ENCODE assay signal across 11 mouse cellular contexts in the genomic region with DNA sequence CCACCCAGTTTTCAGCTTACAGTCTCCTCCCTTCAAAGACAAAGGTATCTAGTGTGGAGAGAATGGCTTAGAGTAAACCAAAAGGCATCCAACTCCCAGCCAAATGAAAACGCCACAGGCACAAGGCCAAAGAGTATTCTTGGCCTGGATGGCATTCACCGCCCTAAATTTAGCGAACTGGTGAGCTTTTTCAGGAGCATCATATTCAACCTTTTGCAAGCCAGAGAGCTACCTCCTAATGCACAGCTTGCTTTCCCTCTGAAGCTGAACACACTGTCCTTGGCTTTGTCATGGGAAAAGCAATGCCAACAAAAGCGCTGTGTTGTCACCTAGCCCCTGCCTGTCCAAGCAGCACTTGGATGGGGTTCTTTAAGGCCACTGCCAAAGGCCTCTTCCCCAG.
DNase-seq lines count a peak whose midpoint lies in the region; ATAC-seq lines count a peak whose summit lies in the region.
"Had no signal": no experiment of that assay in that cellular context is flagged by ENCODE, and none has a peak within 500 bp of the region (broad histone marks: within the 10 kb centered on the region; RNA-seq: fewer than 3 reads in every experiment).

No protein-coding gene starts in this region.

- H3K9ac ChIP-seq in heart, embryonic 12.5 days, result no peak overlapping the region
- H3K9ac ChIP-seq: hindbrain, embryonic 15.5 days; liver, embryonic 14.5 days had no signal

- H3K4me3 ChIP-seq in heart, embryonic 12.5 days, result no peak overlapping the region
- H3K4me3 ChIP-seq: hindbrain, embryonic 15.5 days had no signal

- H3K4me2 ChIP-seq in heart, embryonic 12.5 days, result no peak overlapping the region
- H3K4me2 ChIP-seq: hindbrain, embryonic 15.5 days had no signal

- no peak for ATAC-seq in heart, embryonic 12.5 days (ENCODE audit: insufficient number of reproducible peaks, low FRiP score)
- ATAC-seq: Patski had no signal

- no peaks in the 10 kb centered on the region for H3K27me3 ChIP-seq in heart, embryonic 12.5 days (replicated peaks)
- H3K27me3 ChIP-seq: hindbrain, embryonic 15.5 days; Patski had no signal

- DNase-seq in heart, adult 18-20 months, result peak; percentile 81 to 86
- DNase-seq in cerebellum, adult 11 months, result peak; percentile 74
- DNase-seq in gastrocnemius, postnatal 10 days, result peak; percentile 13
- DNase-seq in heart, postnatal 4 days, result peak; percentile 65
- DNase-seq in spleen, adult 12 weeks (ENCODE audit: low spot score), result no peak
- no peak for DNase-seq in kidney, adult 11 months
- no peak for DNase-seq in ovary, adult 18-20 months (ENCODE audit: low spot score)

- WGBS in heart, embryonic 12.5 days, result 82% methylated on average over 4 of the region's 4 CpGs

- H3K9me3 ChIP-seq in heart, embryonic 12.5 days (replicated peaks), result no peaks in the 10 kb centered on the region
- H3K9me3 ChIP-seq: hindbrain, embryonic 15.5 days had no signal

- H3K36me3 ChIP-seq in heart, embryonic 12.5 days, result no peaks in the 10 kb centered on the region
- H3K36me3 ChIP-seq: hindbrain, embryonic 15.5 days had no signal

- H3K27ac ChIP-seq in heart, embryonic 12.5 days (ENCODE audit: poor library complexity, severe bottlenecking), result no peak overlapping the region
- H3K27ac ChIP-seq: hindbrain, embryonic 15.5 days; liver, embryonic 14.5 days had no signal

- no peaks in the 10 kb centered on the region for H3K4me1 ChIP-seq in heart, embryonic 12.5 days (replicated peaks)
- H3K4me1 ChIP-seq: hindbrain, embryonic 15.5 days had no signal

Comparison
In these comparisons a context has a peak if more than half of its experiments do, and no peak if none do; other contexts are left out.
1. DNase-seq: peak in heart, adult 18-20 months (2 of 2), cerebellum, adult 11 months (single experiment), gastrocnemius, postnatal 10 days (single experiment) and heart, postnatal 4 days (single experiment); none in spleen, adult 12 weeks (single experiment), kidney, adult 11 months (single experiment) and ovary, adult 18-20 months (single experiment).